Mouse (Mus musculus) left cerebral cortex, adult 18-20 months (tissue): ENCODE results near the gene Lrrc73. TPM values are rescaled to one million over a fixed set of nuclear protein-coding genes. Genes with fewer than 3 reads are reported as not detected.

Experiments used
- DNase-seq, 2 experiments: peaks; one replicate each; pipeline ENCODE4 v3.0.0; 2021 to 2022; ENCODE audit warnings: low spot score in 2 of 2, mixed read lengths in 1 of 2
- total RNA-seq, 2 experiments: library from RNA; stranded (reverse); gene quantifications; 2 replicates each; pipeline ENCODE4 v1.2.3; 2021

Lrrc73 gene
- total RNA-seq, 2 experiments from 2014 or later, result 60.1 to 63.7 TPM

- DNase-seq, result no peak
Observed at GRCm38 (mm10) chr17:46258279-46259053, 5.1 kb downstream of the Lrrc73 start.

DNA sequence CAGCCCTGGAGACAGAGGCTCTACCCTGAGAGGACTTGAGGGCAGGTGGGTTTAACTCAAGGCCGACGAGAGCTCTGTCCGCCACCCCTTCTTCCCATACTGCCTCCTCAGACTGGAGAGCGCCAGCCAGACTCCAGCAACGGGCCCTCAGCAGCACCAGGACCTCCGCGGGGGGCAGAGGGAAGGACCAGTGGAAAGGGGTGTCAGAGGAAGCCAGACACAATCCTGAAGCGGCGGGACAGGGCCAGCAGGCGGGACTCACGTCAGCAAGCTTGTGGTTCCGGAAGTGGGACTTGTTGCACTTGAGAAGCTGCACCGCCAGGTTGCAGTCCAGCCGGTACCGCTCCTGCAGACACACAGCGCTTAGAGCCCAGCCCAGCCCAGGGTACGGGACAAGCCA is 6.3 kb downstream of the Lrrc73 start:
- no peak for DNase-seq

- no peak for DNase-seq
Observed at GRCm38 (mm10) chr17:46262201-46262694, 8.9 kb downstream of the Lrrc73 start.

- no peak for DNase-seq
Observed at GRCm38 (mm10) chr17:46265502-46265901, 12.2 kb downstream of the Lrrc73 start.

GRCm38 (mm10) chr17:46265918-46266618 is 12.7 kb downstream of the Lrrc73 start:
- peak; percentile 84 to 87 for DNase-seq

GRCm38 (mm10) chr17:46266986-46267385 is 13.7 kb downstream of the Lrrc73 start:
- no peak for DNase-seq

- no peak for DNase-seq
Observed at GRCm38 (mm10) chr17:46267511-46267910, 14.2 kb downstream of the Lrrc73 start.

- DNase-seq, result no peak
Observed at GRCm38 (mm10) chr17:46268026-46268720, 14.8 kb downstream of the Lrrc73 start.

GRCm38 (mm10) chr17:46269771-46270534 is 16.6 kb downstream of the Lrrc73 start:
- no peak for DNase-seq

DNA sequence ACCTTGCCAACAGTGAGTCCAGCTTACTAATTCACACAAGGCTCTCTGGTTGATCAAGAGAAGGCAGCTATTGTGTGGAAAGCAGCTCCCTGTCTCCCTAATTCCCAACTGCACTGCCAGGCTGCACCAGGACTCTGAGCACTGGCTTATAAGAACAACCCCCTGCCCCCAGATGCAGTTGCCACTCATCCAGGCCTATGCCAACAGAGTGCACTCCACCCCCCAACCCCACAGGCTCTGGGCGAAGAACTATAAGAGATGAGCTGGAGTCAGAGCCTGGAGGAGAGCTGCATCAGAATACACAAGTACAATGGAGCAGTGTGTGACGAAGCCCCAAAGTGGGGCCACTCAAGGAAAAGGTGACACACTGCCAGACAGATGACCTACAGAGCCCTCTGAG is 18.7 kb downstream of the Lrrc73 start:
- DNase-seq, result no peak

DNA sequence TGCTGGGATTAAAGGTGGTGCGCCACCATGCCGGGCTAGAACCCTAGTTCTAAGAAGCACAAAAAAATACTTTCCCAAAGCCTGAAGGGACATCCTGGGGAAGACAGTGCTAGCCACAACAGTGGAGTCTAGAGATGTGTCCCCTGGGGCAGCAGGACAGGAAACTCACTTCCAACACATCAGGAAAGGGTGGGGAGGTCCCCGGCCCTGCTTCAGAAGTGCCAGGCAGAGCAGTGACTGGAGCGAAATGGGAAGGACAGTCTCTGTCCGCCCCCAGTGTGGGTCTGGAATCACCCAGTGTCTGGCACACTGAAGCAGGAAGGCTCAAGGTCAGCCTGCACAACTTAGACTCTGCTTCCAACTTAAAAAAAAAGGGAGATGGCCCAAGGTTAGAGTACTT is 19.3 kb downstream of the Lrrc73 start:
- no peak for DNase-seq

DNA sequence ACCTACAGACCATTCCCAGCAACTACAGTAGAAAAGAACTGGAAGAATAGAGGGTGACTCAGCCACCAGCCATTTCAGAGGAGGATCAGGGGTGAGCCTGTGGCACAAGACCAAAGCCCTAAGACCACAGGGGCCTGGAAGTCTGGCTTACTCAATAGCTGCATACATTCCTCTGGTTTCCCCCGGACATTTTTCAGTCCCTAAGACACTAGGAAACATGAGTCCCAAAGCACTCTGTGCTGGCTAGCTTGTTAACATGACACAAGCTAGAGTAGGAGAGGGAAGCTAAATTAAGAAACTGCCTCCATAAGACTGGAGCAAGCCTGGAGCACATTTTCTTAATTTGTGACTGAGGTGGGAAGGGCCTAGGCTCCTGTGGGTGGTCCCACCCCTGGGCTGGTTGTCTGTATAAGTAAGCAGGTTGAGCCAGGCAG is 20.5 kb downstream of the Lrrc73 start:
- DNase-seq, result peak in 1 of 2 experiments; percentile 57

- DNase-seq, result no peak
Observed at GRCm38 (mm10) chr17:46274465-46274864, 21.1 kb downstream of the Lrrc73 start.

GRCm38 (mm10) chr17:46275034-46275433 is 21.7 kb downstream of the Lrrc73 start:
- DNase-seq, result no peak

DNA sequence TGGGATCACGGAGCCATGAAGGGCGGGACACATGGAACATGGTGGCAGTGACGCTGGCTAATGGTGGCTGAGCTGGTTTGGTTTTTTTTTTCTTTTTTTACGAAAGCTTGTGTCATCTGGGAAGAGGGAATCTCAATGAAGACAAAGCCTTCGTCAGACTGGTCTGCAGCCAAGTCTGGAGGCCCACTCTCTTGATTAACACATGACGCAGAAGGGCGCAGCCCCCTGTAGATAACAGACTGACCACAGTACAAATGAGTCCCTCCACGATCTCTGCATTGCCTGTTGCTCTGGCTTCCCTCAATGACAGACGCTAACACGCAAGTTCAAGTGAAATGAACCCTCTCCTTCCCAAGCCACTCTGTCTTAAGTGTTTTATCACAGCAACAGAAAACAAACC is 22.2 kb downstream of the Lrrc73 start:
- DNase-seq, result no peak

GRCm38 (mm10) chr17:46277586-46277985 is 24.3 kb downstream of the Lrrc73 start:
- no peak for DNase-seq

DNA sequence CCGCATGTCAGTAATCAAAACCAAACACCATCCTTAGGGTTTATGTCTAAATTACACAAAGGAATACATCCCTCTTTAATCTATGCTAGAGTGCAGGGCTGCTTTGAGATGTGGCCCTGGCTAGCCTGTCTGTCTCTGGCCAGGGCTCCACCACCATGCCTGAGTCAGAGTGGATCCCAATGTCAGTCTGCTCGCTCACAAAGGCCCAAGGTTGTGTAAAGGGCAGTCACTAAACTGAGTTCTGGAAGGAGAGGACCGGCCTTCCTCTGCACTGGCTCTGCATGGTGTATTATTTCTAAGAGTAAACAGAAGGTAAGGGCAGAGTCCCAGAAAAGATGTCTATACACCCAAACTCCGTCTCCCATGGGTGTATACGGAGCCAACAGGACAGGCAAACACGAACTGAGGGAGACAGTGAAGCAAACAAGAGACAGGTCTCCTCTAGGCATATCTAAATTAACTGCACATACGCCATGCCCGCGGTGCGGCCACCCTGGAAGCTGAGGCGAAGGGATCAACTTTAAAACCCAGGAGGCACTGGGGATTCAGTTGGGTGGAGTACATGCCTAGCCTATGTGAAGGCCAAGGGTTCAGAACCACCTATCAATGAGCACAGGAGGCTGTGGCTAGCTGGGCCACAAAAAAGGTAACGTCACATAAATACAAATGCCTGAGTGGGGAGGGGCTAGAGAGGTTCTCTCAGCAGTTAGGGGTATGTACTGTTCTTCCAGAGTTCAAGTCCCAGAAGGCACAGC is 24.9 kb downstream of the Lrrc73 start:
- no peak for DNase-seq

GRCm38 (mm10) chr17:46282483-46283123 is 29.3 kb downstream of the Lrrc73 start, which contains the start of gene Tjap1:
Tjap1 (minus strand) TSS chr17:46283026.
- peak; percentile 80 to 91 for DNase-seq

- DNase-seq, result no peak
Observed at GRCm38 (mm10) chr17:46283140-46283539, 29.8 kb downstream of the Lrrc73 start.

DNA sequence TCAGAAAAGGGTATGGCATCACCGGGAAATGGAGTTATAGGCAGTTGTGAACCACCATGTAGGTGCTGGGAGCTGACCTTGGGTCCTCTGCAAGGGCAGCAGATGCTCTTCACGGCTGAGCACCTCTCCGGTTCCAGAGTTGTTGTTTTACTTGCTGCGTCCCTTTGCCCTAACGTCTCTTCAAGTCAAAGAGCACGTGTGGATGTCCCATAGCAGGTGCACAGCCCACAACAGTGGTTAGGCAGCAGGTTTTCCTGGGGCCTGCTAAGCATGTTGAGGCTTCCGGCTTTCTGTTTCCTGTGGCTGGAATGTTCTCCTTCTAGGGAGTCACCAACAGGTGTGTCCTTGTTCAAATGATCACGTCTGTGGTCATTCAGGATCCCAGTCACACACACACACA is 30.6 kb downstream of the Lrrc73 start:
- no peak for DNase-seq
